Mouse (Mus musculus) frontal cortex, adult 2 months (tissue): ENCODE data around the gene Limch1. TPM values are rescaled to one million over a fixed set of nuclear protein-coding genes. Genes with fewer than 3 reads are reported as not detected.
A peak's percentile ranks its signal among the peaks of the same experiment; 100 is the strongest.

Experiments
- DNase-seq, 2 experiments: peaks; one replicate each; pipeline ENCODE4 v3.0.0; 2022; ENCODE audit warnings: low spot score in 1 of 2; ENCODE audit errors: extremely low spot score in 1 of 2
- polyA plus RNA-seq: library from polyadenylated mRNA; depleted of rRNA; stranded (reverse); fragments of >200 nt; gene quantifications from 2 replicates; pipeline ENCODE4 v1.2.3, GENCODE M21; 2012

Gene Limch1
- polyA plus RNA-seq, 1 experiment = 83.3 TPM

GRCm38 (mm10) chr5:66965442-66965841 lies 219.8 kb downstream of the Limch1 start:
- no peak for DNase-seq

- DNase-seq = no peak
These were observed 221.5 kb downstream of the Limch1 start for GRCm38 (mm10) chr5:66967147-66967546.

- no peak for DNase-seq
These were observed 222.0 kb downstream of the Limch1 start for GRCm38 (mm10) chr5:66967646-66968045.

- peak in 1 of 2 experiments; percentile 53 for DNase-seq
These were observed 222.6 kb downstream of the Limch1 start for GRCm38 (mm10) chr5:66968059-66968833.

GRCm38 (mm10) chr5:66968925-66969711 lies 223.5 kb downstream of the Limch1 start:
- no peak for DNase-seq

- DNase-seq = no peak
These were observed 230.0 kb downstream of the Limch1 start for GRCm38 (mm10) chr5:66975621-66976020.

GRCm38 (mm10) chr5:66979332-66980218 lies 233.9 kb downstream of the Limch1 start:
- no peak for DNase-seq

GRCm38 (mm10) chr5:66980862-66981261 lies 235.2 kb downstream of the Limch1 start:
- DNase-seq = peak; percentile 36 to 66

- no peak for DNase-seq
These were observed 237.5 kb downstream of the Limch1 start for GRCm38 (mm10) chr5:66983104-66983503.

- no peak for DNase-seq
These were observed 243.3 kb downstream of the Limch1 start for GRCm38 (mm10) chr5:66988926-66989325.

GRCm38 (mm10) chr5:66989531-66989930 lies 243.9 kb downstream of the Limch1 start:
- no peak for DNase-seq

- DNase-seq = no peak
These were observed 246.8 kb downstream of the Limch1 start for GRCm38 (mm10) chr5:66992401-66992800.

- no peak for DNase-seq
These were observed 247.4 kb downstream of the Limch1 start for GRCm38 (mm10) chr5:66993076-66993475.

GRCm38 (mm10) chr5:66996124-66996523 lies 250.5 kb downstream of the Limch1 start:
- DNase-seq = no peak

- DNase-seq = peak; percentile 72 to 91
These were observed 251.4 kb downstream of the Limch1 start for GRCm38 (mm10) chr5:66996886-66997599.

- DNase-seq = no peak
These were observed 251.9 kb downstream of the Limch1 start for GRCm38 (mm10) chr5:66997600-66997930.

GRCm38 (mm10) chr5:66998341-66998740 lies 252.7 kb downstream of the Limch1 start:
- DNase-seq = no peak

- DNase-seq = no peak
These were observed 256.7 kb downstream of the Limch1 start for GRCm38 (mm10) chr5:67002346-67002745.

- DNase-seq = no peak
These were observed 259.0 kb downstream of the Limch1 start for GRCm38 (mm10) chr5:67004619-67005018.
